Mouse (Mus musculus): Measurements from ENCODE around the gene Rhbdl3. TPM values are rescaled to one million over a fixed set of nuclear protein-coding genes. Genes with fewer than 3 reads are reported as not detected.

The Rhbdl3 gene
- polyA plus RNA-seq, 1 experiment: 8.4 TPM

- peak overlapping the region; percentile 57 for H3K4me3 ChIP-seq (ENCODE audit: insufficient read depth, low read length)
- H3K4me1 ChIP-seq (ENCODE audit: control insufficient read depth, insufficient read depth, low read length): no peaks in the 10 kb centered on the region; the same call in 1 of the 2 replicates
- H3K27ac ChIP-seq (ENCODE audit: insufficient read depth, low read length): peak overlapping the region; percentile 58; the same call in 1 of the 2 replicates
- TF ChIP-seq POLR2A (IDR thresholded peaks at IDR 0.05; ENCODE audit: extremely low read depth, insufficient read depth, low read length): no peak
- no peak for TF ChIP-seq CTCF (IDR thresholded peaks at IDR 0.05; ENCODE audit: extremely low read depth, insufficient read depth, low read length)
Observed at GRCm38 (mm10) chr11:80382626-80383018, 81.9 kb downstream of the Rhbdl3 start.

DNA sequence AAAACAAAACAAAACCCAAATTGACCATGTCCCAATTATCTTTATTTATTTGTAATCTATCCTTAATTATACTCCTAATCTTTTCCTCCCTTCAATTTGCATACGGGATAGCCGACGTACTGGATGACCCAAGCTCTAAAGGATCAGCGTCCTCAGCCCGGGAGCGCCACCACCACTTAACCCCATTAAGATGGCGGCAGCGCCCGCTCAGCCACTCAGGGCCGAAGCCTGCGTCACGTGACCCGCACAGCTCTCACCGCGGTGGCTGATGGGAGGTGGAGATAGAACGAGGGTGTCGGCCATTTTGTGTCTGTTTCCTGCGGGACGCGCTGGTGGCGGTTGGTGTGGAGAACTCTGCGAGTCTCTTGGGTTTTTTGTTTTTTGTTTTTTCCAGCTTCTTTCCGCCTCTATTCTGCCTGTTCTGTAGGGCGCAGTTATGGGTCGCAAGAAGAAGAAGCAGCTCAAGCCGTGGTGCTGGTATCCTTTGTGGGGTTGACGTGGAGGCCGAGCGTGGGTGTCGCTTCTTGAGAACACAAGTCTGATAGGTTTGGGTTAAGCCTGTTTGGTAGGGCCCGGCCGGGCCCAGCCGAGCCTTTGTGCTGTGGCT, 82.4 kb downstream of the Rhbdl3 start, which contains the start of gene Zfp207:
Gene Zfp207, plus strand, starts transcription at position 261 of the 607 bp plus-strand sequence.
- Histone ChIP-seq H3K4me1 (ENCODE audit: control insufficient read depth, insufficient read depth, low read length) (no peaks in the 10 kb centered on the region; the same call in 1 of the 2 replicates), H3K27ac (ENCODE audit: insufficient read depth, low read length) (peak within 1 kb of the TSS; percentile 58), H3K4me3 (ENCODE audit: insufficient read depth, low read length) (peak within 1 kb of the TSS; percentile 57)
- TF ChIP-seq CTCF (IDR thresholded peaks at IDR 0.05; ENCODE audit: extremely low read depth, insufficient read depth, low read length) (no peak), POLR2A (IDR thresholded peaks at IDR 0.05; ENCODE audit: extremely low read depth, insufficient read depth, low read length) (peak; percentile 98)

DNA sequence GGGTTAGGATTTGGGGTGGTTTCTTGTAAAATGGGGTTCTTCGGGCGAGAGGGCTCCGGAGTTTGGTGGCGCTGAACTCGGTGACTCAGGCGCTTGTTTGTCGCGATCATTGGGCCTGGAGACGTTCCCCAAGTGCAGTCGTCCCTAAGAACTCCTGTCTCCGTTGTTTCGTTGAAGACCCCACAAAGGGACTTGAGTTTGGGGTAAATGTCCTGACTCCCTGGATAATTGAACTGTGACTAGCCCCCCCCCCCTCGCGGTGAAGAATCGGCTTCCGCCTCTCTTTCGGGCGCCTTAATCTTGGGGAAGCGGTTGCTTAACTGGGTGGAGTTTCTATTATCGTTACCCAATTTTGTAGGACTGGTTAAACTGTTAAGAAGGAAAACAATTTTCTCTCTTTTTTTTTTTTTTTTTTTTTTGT, 82.9 kb downstream of the Rhbdl3 start:
- peak overlapping the region; percentile 57 for H3K4me3 ChIP-seq (ENCODE audit: insufficient read depth, low read length)
- no peaks in the 10 kb centered on the region; the same call in 1 of the 2 replicates for H3K4me1 ChIP-seq (ENCODE audit: control insufficient read depth, insufficient read depth, low read length)
- H3K27ac ChIP-seq (ENCODE audit: insufficient read depth, low read length): peak overlapping the region; percentile 17
- TF ChIP-seq POLR2A (IDR thresholded peaks at IDR 0.05; ENCODE audit: extremely low read depth, insufficient read depth, low read length): no peak

GRCm38 (mm10) chr11:80384461-80384860, 83.7 kb downstream of the Rhbdl3 start:
- peak overlapping the region; percentile 57 for H3K4me3 ChIP-seq (ENCODE audit: insufficient read depth, low read length)
- TF ChIP-seq POLR2A (IDR thresholded peaks at IDR 0.05; ENCODE audit: extremely low read depth, insufficient read depth, low read length) (no peak), CTCF (IDR thresholded peaks at IDR 0.05; ENCODE audit: extremely low read depth, insufficient read depth, low read length) (no peak)
- no peaks in the 10 kb centered on the region; the same call in 1 of the 2 replicates for H3K4me1 ChIP-seq (ENCODE audit: control insufficient read depth, insufficient read depth, low read length)
- no peak overlapping the region for H3K27ac ChIP-seq (ENCODE audit: insufficient read depth, low read length)

DNA sequence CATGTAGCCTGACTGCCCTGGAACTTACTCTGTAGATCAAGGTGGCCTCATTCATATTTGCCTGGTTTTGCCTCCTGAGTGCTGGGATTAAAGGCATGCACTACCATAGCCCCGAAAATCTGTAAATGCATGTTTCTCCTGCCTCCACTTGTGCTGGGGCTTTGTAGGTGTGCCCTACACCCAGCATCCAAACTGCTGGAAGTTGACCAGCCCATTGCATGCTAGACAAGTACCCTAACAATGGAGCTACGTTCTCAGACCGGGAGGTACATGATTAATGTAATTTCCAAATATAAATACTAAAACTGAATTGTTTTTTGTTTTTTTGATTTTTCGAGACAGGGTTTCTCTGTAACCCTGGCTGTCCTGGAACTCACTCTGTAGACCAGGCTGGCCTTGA, 84.3 kb downstream of the Rhbdl3 start:
- TF ChIP-seq POLR2A (IDR thresholded peaks at IDR 0.05; ENCODE audit: extremely low read depth, insufficient read depth, low read length) (no peak), CTCF (IDR thresholded peaks at IDR 0.05; ENCODE audit: extremely low read depth, insufficient read depth, low read length) (no peak)

GRCm38 (mm10) chr11:80386790-80387189, 86.1 kb downstream of the Rhbdl3 start:
- Histone ChIP-seq H3K27ac (ENCODE audit: insufficient read depth, low read length) (no peak overlapping the region), H3K4me1 (ENCODE audit: control insufficient read depth, insufficient read depth, low read length) (no peaks in the 10 kb centered on the region; the same call in 1 of the 2 replicates), H3K4me3 (ENCODE audit: insufficient read depth, low read length) (no peak overlapping the region)
- TF ChIP-seq CTCF (IDR thresholded peaks at IDR 0.05; ENCODE audit: extremely low read depth, insufficient read depth, low read length) (no peak), POLR2A (IDR thresholded peaks at IDR 0.05; ENCODE audit: extremely low read depth, insufficient read depth, low read length) (no peak)

More for the DNA sequence above, 84.3 kb downstream of the Rhbdl3 start:
- Histone ChIP-seq H3K27ac (ENCODE audit: insufficient read depth, low read length) (no peak overlapping the region), H3K4me3 (ENCODE audit: insufficient read depth, low read length) (peak overlapping the region; percentile 57), H3K4me1 (ENCODE audit: control insufficient read depth, insufficient read depth, low read length) (no peaks in the 10 kb centered on the region; the same call in 1 of the 2 replicates)

DNA sequence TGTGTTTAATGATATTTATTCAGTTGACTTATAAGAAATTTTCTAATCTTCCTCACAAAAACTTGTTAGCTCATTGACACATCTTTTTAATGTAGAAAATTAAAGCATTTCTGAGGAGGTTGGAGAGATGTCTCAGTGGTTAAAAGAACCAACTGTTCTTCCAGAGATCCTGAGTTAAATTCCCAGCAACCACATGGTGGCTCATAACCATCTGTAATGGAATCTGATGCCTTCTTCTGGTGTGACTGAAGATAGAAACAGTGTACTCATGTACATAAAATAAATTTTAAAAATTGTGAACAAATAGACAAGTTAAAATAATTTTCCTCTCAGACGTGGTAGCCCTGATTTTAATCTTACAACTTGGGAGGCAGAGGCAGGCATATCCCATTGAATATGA, 89.2 kb downstream of the Rhbdl3 start:
- Histone ChIP-seq H3K27ac (ENCODE audit: insufficient read depth, low read length) (no peak overlapping the region), H3K4me1 (ENCODE audit: control insufficient read depth, insufficient read depth, low read length) (no peaks in the 10 kb centered on the region; the same call in 1 of the 2 replicates), H3K4me3 (ENCODE audit: insufficient read depth, low read length) (no peak overlapping the region)
- TF ChIP-seq POLR2A (IDR thresholded peaks at IDR 0.05; ENCODE audit: extremely low read depth, insufficient read depth, low read length): no peak
- no peak for TF ChIP-seq CTCF (IDR thresholded peaks at IDR 0.05; ENCODE audit: extremely low read depth, insufficient read depth, low read length)

- no peak for TF ChIP-seq POLR2A (IDR thresholded peaks at IDR 0.05; ENCODE audit: extremely low read depth, insufficient read depth, low read length)
- no peaks in the 10 kb centered on the region; the same call in 1 of the 2 replicates for H3K4me1 ChIP-seq (ENCODE audit: control insufficient read depth, insufficient read depth, low read length)
- H3K27ac ChIP-seq (ENCODE audit: insufficient read depth, low read length): no peak overlapping the region
- no peak overlapping the region for H3K4me3 ChIP-seq (ENCODE audit: insufficient read depth, low read length)
Observed at GRCm38 (mm10) chr11:80391407-80392120, 90.9 kb downstream of the Rhbdl3 start.

- Histone ChIP-seq H3K27ac (ENCODE audit: insufficient read depth, low read length) (no peak overlapping the region), H3K4me3 (ENCODE audit: insufficient read depth, low read length) (no peak overlapping the region), H3K4me1 (ENCODE audit: control insufficient read depth, insufficient read depth, low read length) (no peaks in the 10 kb centered on the region; the same call in 1 of the 2 replicates)
- no peak for TF ChIP-seq CTCF (IDR thresholded peaks at IDR 0.05; ENCODE audit: extremely low read depth, insufficient read depth, low read length)
Observed at GRCm38 (mm10) chr11:80395930-80396329, 95.2 kb downstream of the Rhbdl3 start.

- Histone ChIP-seq H3K4me1 (ENCODE audit: control insufficient read depth, insufficient read depth, low read length) (no peaks in the 10 kb centered on the region; the same call in 1 of the 2 replicates), H3K4me3 (ENCODE audit: insufficient read depth, low read length) (no peak overlapping the region), H3K27ac (ENCODE audit: insufficient read depth, low read length) (no peak overlapping the region)
- TF ChIP-seq POLR2A (IDR thresholded peaks at IDR 0.05; ENCODE audit: extremely low read depth, insufficient read depth, low read length): no peak
- no peak for TF ChIP-seq CTCF (IDR thresholded peaks at IDR 0.05; ENCODE audit: extremely low read depth, insufficient read depth, low read length)
Observed at GRCm38 (mm10) chr11:80396617-80397016, 95.9 kb downstream of the Rhbdl3 start.

Other genes starting within 250 kb of the Rhbdl3 start
- gene Crlf3, start 219.9 kb upstream of the Rhbdl3 start, polyA plus RNA-seq (2012; rRNA removed): 17.2 and 18.2 TPM in 2 replicates
- 2.9 and 3.0 TPM in 2 replicates for gene Atad5, start 211.5 kb upstream of the Rhbdl3 start, polyA plus RNA-seq (2012; rRNA removed)
- gene Tefm, start 158.7 kb upstream of the Rhbdl3 start, polyA plus RNA-seq (2012; rRNA removed): 7.8 and 9.0 TPM in 2 replicates
- 5.6 and 7.2 TPM in 2 replicates for gene Adap2, start 146.8 kb upstream of the Rhbdl3 start, polyA plus RNA-seq (2012; rRNA removed)
- gene Rnf135, start 117.1 kb upstream of the Rhbdl3 start, polyA plus RNA-seq (2012; rRNA removed): 4.7 and 5.0 TPM in 2 replicates
- gene Rhot1, start 91.9 kb upstream of the Rhbdl3 start, polyA plus RNA-seq (2012; rRNA removed): 53.2 and 54.1 TPM in 2 replicates
- 27.6 and 30.0 TPM in 2 replicates for gene 5730455P16Rik, start 77.1 kb downstream of the Rhbdl3 start, polyA plus RNA-seq (2012; rRNA removed)
- gene Zfp207, start 82.4 kb downstream of the Rhbdl3 start, polyA plus RNA-seq (2012; rRNA removed): 116 and 121 TPM in 2 replicates
- gene Psmd11, start 127.7 kb downstream of the Rhbdl3 start, polyA plus RNA-seq (2012; rRNA removed): 63.5 and 67.0 TPM in 2 replicates
- gene Cdk5r1, start 176.1 kb downstream of the Rhbdl3 start, polyA plus RNA-seq (2012; rRNA removed): 215 and 234 TPM in 2 replicates

Measured in cortical plate, adult 2 months (tissue).